Mouse (Mus musculus) limb, embryonic 14.5 days (tissue): ENCODE data around the gene Col5a3. TPM values are rescaled to one million over a fixed set of nuclear protein-coding genes. Genes with fewer than 3 reads are reported as not detected.

Experiments
- ATAC-seq: fragments of 200-750 bp; cut with Nextera tagmentation; 2 replicates; pipeline ENCODE4 v1.8.0; 2017; ENCODE audit warnings: low read depth, moderate number of reproducible peaks, moderate TSS enrichment; ENCODE audit not compliant: low FRiP score
- DNase-seq: peaks from one replicate; pipeline ENCODE4 v3.0.0-alpha.2; 2015; ENCODE audit warnings: low spot score
- H3K27ac ChIP-seq: fragments of 300-500 bp; sonication (generic); replicated peaks from 2 replicates; pipeline ENCODE4 v1.5.1; 2014; ENCODE audit warnings: low read depth, mild to moderate bottlenecking, low read length, moderate library complexity, mixed read lengths
- H3K27me3 ChIP-seq: fragments of 300-500 bp; sonication (generic); 2 replicates; pipeline ENCODE4 v1.6.1; 2014; ENCODE audit warnings: low read length, mixed read lengths; ENCODE audit not compliant: control insufficient read depth, insufficient read depth
- H3K36me3 ChIP-seq: fragments of 300-500 bp; sonication (generic); 2 replicates; pipeline ENCODE4 v1.6.1; 2014; ENCODE audit warnings: mild to moderate bottlenecking, low read length, moderate library complexity, mixed read lengths; ENCODE audit not compliant: control insufficient read depth, insufficient read depth
- H3K4me1 ChIP-seq: fragments of 300-500 bp; sonication (generic); 2 replicates; pipeline ENCODE4 v1.6.1; 2014; ENCODE audit warnings: antibody characterized with exemption, low read length, mixed read lengths; ENCODE audit not compliant: control insufficient read depth, insufficient read depth
- H3K4me2 ChIP-seq: fragments of 300-500 bp; sonication (generic); replicated peaks from 2 replicates; pipeline ENCODE4 v1.6.1; 2014; ENCODE audit warnings: low read depth, mild to moderate bottlenecking, low read length, moderate library complexity; ENCODE audit not compliant: severe bottlenecking
- H3K4me3 ChIP-seq: fragments of 300-500 bp; sonication (generic); replicated peaks from 2 replicates; pipeline ENCODE4 v1.5.1; 2014; ENCODE audit warnings: low read length
- H3K9ac ChIP-seq: fragments of 300-500 bp; sonication (generic); 2 replicates; pipeline ENCODE4 v1.6.1; 2014; ENCODE audit warnings: mild to moderate bottlenecking, low read depth, low read length, moderate library complexity; ENCODE audit not compliant: severe bottlenecking
- H3K9me3 ChIP-seq: fragments of 300-500 bp; sonication (generic); 2 replicates; pipeline ENCODE4 v1.6.1; 2016; ENCODE audit warnings: low read length; ENCODE audit not compliant: control insufficient read depth
- POLR2A ChIP-seq: fragments of 200-500 bp; IDR thresholded peaks from 2 replicates; pipeline ENCODE4 v1.8.0; 2012; ENCODE audit warnings: inconsistent platforms, mild to moderate bottlenecking, moderate library complexity, borderline replicate concordance; ENCODE audit not compliant: insufficient read depth, insufficient read length; ENCODE audit errors: extremely low read depth
- WGBS: fragments of 180-500 bp; shearing (Covaris S2); extraction: QIAGEN DNeasy Blood & Tissue Kit; methylation state at CpG from one replicate; pipeline ENCODE4 v1.1.7; 2014; 5-methylcytosine and 5-hydroxymethylcytosine counted together
- polyA plus RNA-seq, 2 experiments: library from polyadenylated mRNA; depleted of rRNA in 1 of 2; stranded (reverse) in 1 of 2; unstranded in 1 of 2; fragments of >200 nt; fragmentation: Nextera tagmentation in 1 of 2; extraction: Ambion mirVana in 1 of 2; gene quantifications; 2 replicates each; pipeline versions ENCODE4 v1.2.1 to v1.2.3; 2012 to 2014

Col5a3 gene
- polyA plus RNA-seq, 2 experiments = 4.5 to 6.7 TPM

GRCm38 (mm10) chr9:20731797-20732196 is 83.1 kb downstream of the Col5a3 start:
- no peak for DNase-seq
- no peak for TF ChIP-seq POLR2A
- ATAC-seq = no peak
- H3K36me3 ChIP-seq = no peaks in the 10 kb centered on the region
- no peak overlapping the region for H3K27ac ChIP-seq
- H3K27me3 ChIP-seq = peaks cover 28% of the 10 kb centered on the region
- 0 out of 2 replicates have a peak, but pooled peaks cover 3% of the 10 kb centered on the region for H3K4me1 ChIP-seq
- WGBS = 65% methylated on average over 4 of the region's 4 CpGs
- no peak overlapping the region for H3K4me2 ChIP-seq
- no peak overlapping the region for H3K9ac ChIP-seq
- no peaks in the 10 kb centered on the region for H3K9me3 ChIP-seq
- H3K4me3 ChIP-seq = no peak overlapping the region

DNA sequence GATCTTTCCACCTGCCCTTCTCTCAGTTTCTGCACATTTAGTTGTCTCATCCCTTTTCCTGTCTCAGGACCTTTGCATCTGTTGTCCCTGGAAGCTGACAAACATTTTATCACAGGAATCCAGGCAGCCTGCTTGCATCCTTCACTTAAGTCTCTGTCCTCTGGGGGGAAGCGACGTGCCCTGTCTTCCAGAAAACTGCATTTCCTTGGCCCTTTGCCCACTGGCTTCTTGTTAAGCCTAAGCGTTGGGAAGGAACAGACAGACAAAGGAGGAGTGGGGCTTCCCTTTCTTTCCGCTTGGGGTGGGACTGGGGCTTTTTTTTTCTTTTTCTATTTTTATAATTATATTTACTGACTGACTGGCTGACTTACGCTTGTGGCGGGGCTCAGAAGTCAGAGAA is 85.4 kb downstream of the Col5a3 start:
- Histone ChIP-seq H3K36me3 (no peaks in the 10 kb centered on the region), H3K27ac (no peak overlapping the region), H3K27me3 (peaks cover 50% of the 10 kb centered on the region), H3K4me1 (peaks cover 9% of the 10 kb centered on the region; the same call in 1 of the 2 replicates), H3K9me3 (no peaks in the 10 kb centered on the region), H3K4me2 (no peak overlapping the region), H3K4me3 (no peak overlapping the region), H3K9ac (no peak overlapping the region)
- 46% methylated on average over 6 of the region's 6 CpGs for WGBS
- no peak for TF ChIP-seq POLR2A
- DNase-seq = no peak
- no peak for ATAC-seq

DNA sequence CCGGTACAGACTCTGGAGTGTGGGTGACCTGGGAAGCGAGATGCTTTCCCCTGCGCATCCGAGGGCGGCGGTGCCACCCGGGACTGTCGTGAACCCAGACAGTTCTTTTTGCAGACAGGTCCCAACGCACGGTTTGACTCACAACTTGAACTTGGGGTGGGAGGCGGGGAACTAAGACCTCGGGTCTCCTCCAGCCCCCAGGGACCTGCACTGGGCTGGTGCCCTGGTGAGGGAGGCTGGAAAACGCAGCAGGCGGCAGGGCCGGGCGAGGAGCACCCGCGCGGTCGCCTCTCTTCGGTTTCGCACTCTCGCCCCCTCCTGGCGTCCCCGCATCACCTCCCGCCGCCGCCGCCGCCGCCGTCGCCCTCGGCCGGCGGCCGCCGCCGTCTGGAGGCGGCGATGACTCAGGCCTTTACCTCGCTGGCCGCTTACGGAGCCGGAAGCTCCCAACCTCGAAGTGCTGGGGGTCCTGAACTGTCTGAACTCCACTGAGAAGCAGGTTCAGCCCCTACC is 87.2 kb downstream of the Col5a3 start:
- Histone ChIP-seq H3K4me3 (peak overlapping the region; percentile 49), H3K27me3 (peaks cover 50% of the 10 kb centered on the region), H3K9ac (peak overlapping the region; percentile 48; the same call in 1 of the 2 replicates), H3K4me1 (peaks cover 9% of the 10 kb centered on the region; the same call in 1 of the 2 replicates), H3K36me3 (no peaks in the 10 kb centered on the region), H3K9me3 (no peaks in the 10 kb centered on the region), H3K27ac (no peak overlapping the region), H3K4me2 (peak overlapping the region; percentile 98)
- ATAC-seq (peak; percentile 68), DNase-seq (peak; percentile 28)
- WGBS = under 1% methylated on average over 46 of the region's 46 CpGs
- TF ChIP-seq POLR2A = no peak

- H3K4me2 ChIP-seq = peak overlapping the region; percentile 98
- no peak for TF ChIP-seq POLR2A
- H3K27me3 ChIP-seq = peaks cover 50% of the 10 kb centered on the region
- H3K9me3 ChIP-seq = no peaks in the 10 kb centered on the region
- under 1% methylated on average over 40 of the region's 54 CpGs for WGBS
- DNase-seq = no peak
- H3K4me3 ChIP-seq = peak overlapping the region; percentile 49
- no peak for ATAC-seq
- peaks cover 9% of the 10 kb centered on the region; the same call in 1 of the 2 replicates for H3K4me1 ChIP-seq
- H3K27ac ChIP-seq = no peak overlapping the region
- no peaks in the 10 kb centered on the region for H3K36me3 ChIP-seq
- peak overlapping the region; percentile 48 for H3K9ac ChIP-seq
These were observed 87.8 kb downstream of the Col5a3 start for GRCm38 (mm10) chr9:20726859-20727600.

DNA sequence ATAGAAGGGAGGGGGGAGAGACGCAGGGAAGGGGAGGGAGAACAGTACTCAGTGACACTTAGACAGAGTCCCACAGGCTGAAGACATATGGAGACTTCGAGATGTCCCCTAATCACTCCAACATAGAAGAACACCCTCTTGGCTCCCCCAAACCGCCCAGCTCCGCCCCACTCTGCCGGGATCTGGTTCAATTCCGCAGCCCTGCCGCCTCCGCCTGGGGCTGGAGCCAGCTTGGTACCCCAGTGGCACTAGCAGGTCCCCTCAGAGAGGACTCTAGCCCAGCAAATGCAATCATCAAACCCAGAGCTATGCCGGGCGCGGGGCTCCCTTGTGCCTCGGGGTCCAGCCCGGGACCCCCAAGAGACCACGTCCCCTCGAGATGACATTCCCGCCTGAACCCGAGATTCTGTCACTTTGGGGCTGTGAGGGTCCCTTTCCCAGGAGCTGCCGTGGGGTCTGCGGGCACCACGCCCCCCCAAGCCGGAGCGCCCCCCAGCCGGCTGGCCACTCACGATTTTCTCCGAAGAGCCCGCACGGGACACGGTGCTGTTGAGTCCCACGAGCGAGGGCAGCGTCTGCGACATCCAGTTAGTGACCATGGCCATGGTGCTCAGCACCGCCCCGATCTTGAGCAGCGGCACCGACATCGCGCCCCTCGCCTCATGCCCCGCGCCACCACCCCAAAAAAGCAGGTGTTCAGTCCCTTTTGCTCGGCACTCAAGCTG is 88.6 kb downstream of the Col5a3 start:
- no peak for TF ChIP-seq POLR2A
- Histone ChIP-seq H3K27ac (no peak overlapping the region), H3K4me1 (peaks cover 9% of the 10 kb centered on the region; the same call in 1 of the 2 replicates), H3K27me3 (peaks cover 50% of the 10 kb centered on the region), H3K9me3 (no peaks in the 10 kb centered on the region), H3K4me3 (peak overlapping the region; percentile 49), H3K4me2 (peak overlapping the region; percentile 98), H3K9ac (peak overlapping the region; percentile 48; the same call in 1 of the 2 replicates), H3K36me3 (no peaks in the 10 kb centered on the region)
- ATAC-seq (no peak), DNase-seq (no peak)
- 2% methylated on average over 39 of the region's 42 CpGs for WGBS
